ENCODE assay signal across 7 mouse cellular contexts in the genomic region with DNA sequence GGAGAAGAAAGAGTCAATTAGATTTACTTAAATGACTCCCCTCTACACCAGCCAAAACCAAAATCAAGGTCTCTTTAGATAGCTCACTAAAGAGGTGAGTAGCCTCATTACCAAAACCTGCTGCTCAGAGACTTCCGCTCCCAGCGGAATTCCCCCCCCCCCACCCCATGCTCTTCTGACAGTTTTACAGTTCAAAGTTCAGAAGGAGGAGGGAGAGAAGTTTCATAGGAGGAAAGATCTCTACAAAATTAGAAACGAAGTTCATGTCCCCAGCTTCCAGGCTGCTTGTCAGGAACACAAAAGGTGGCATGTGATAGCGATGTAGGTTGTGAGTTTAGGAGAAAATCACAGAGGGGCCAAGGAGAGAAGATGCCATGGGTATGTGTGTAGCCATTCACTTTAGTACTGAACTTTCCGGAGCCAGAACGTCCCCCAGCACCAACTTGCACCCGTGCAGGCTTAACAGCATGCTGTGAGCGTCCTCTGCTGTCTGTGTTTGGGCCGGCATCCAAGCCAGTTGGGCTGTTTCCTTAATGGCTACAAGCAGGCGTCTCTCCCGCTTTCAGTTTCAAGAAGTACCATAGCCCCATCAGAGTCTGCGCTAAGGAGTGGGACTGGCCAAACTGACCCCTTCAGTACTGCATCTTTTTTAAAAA.
DNase-seq lines count a peak whose midpoint lies in the region; ATAC-seq and TF ChIP-seq lines count a peak whose summit lies in the region.

No protein-coding gene starts in this region.

- no peaks in the 10 kb centered on the region for H3K9me3 ChIP-seq in embryonic facial prominence, embryonic 10.5 days
- H3K9me3 ChIP-seq in limb, embryonic 11.5 days (ENCODE audit: control insufficient read depth, low read length), result no peaks in the 10 kb centered on the region
- H3K9me3 ChIP-seq in midbrain, embryonic 13.5 days, result 0 out of 2 replicates have a peak, but pooled peaks cover under 1% of the 10 kb centered on the region

- H3K27me3 ChIP-seq in embryonic facial prominence, embryonic 10.5 days (replicated peaks; ENCODE audit: low read depth, poor library complexity, severe bottlenecking), result peaks cover 3% of the 10 kb centered on the region; the same call in 1 of the 2 replicates
- H3K27me3 ChIP-seq in heart, adult 2 months (ENCODE audit: control insufficient read depth, insufficient read depth, low read length), result no peaks in the 10 kb centered on the region
- H3K27me3 ChIP-seq in kidney, adult 2 months (replicated peaks; ENCODE audit: control insufficient read depth, insufficient read depth, low read length), result no peaks in the 10 kb centered on the region
- H3K27me3 ChIP-seq in limb, embryonic 11.5 days (ENCODE audit: control insufficient read depth, insufficient read depth, low read length), result no peaks in the 10 kb centered on the region
- H3K27me3 ChIP-seq in midbrain, embryonic 13.5 days, result no peaks in the 10 kb centered on the region
- H3K27me3 ChIP-seq in small intestine, adult 2 months (ENCODE audit: control insufficient read depth, insufficient read depth, low read length), result no peaks in the 10 kb centered on the region

- peak overlapping the region; percentile 86 for H3K27ac ChIP-seq in embryonic facial prominence, embryonic 10.5 days (replicated peaks)
- peak overlapping the region; percentile 53 for H3K27ac ChIP-seq in heart, adult 2 months
- no peak overlapping the region for H3K27ac ChIP-seq in kidney, adult 2 months (ENCODE audit: insufficient read depth, low read depth, low read length)
- peak overlapping the region; percentile 47; the same call in 1 of the 2 replicates for H3K27ac ChIP-seq in limb, embryonic 11.5 days (replicated peaks; ENCODE audit: low read depth, low read length)
- peak overlapping the region; percentile 74; the same call in 1 of the 2 replicates for H3K27ac ChIP-seq in midbrain, embryonic 13.5 days
- H3K27ac ChIP-seq in small intestine, adult 2 months (ENCODE audit: insufficient read depth, low read depth, low read length), result no peak overlapping the region

- DNase-seq in adrenal gland, postnatal 10 days, result peak; percentile 91
- peak; percentile 89 for DNase-seq in embryonic facial prominence, embryonic 10.5 days (ENCODE audit: low spot score)
- DNase-seq in heart, adult 2 months, result peak; percentile 88
- DNase-seq in kidney, adult 2 months, result peak; percentile 93
- DNase-seq in limb, embryonic 11.5 days (ENCODE audit: low spot score), result peak; percentile 90

- no peak overlapping the region for H3K9ac ChIP-seq in heart, adult 2 months (ENCODE audit: low read depth, low read length)
- H3K9ac ChIP-seq in limb, embryonic 11.5 days (ENCODE audit: low read length), result peak overlapping the region; percentile 53
- H3K9ac ChIP-seq in midbrain, embryonic 13.5 days (replicated peaks), result peak overlapping the region; percentile 69

- WGBS in embryonic facial prominence, embryonic 10.5 days, result 4% methylated on average over 12 of the region's 12 CpGs
- 2% methylated on average over 12 of the region's 12 CpGs for WGBS in heart, adult 2 months
- WGBS in kidney, adult 2 months, result 2% methylated on average over 12 of the region's 12 CpGs
- WGBS in limb, embryonic 11.5 days, result 1% methylated on average over 12 of the region's 12 CpGs
- WGBS in midbrain, embryonic 13.5 days, result 5% methylated on average over 12 of the region's 12 CpGs
- 3% methylated on average over 12 of the region's 12 CpGs for WGBS in small intestine, adult 2 months

- H3K36me3 ChIP-seq in embryonic facial prominence, embryonic 10.5 days (replicated peaks), result no peaks in the 10 kb centered on the region
- H3K36me3 ChIP-seq in heart, adult 2 months (ENCODE audit: control insufficient read depth, insufficient read depth, low read length), result no peaks in the 10 kb centered on the region
- no peaks in the 10 kb centered on the region for H3K36me3 ChIP-seq in kidney, adult 2 months (ENCODE audit: control insufficient read depth, insufficient read depth, low read length)
- H3K36me3 ChIP-seq in limb, embryonic 11.5 days (ENCODE audit: control insufficient read depth, insufficient read depth, low read length), result no peaks in the 10 kb centered on the region
- no peaks in the 10 kb centered on the region for H3K36me3 ChIP-seq in midbrain, embryonic 13.5 days
- H3K36me3 ChIP-seq in small intestine, adult 2 months (ENCODE audit: control insufficient read depth, insufficient read depth, low read length), result no peaks in the 10 kb centered on the region

- H3K79me2 ChIP-seq in heart, adult 2 months (replicated peaks; ENCODE audit: control insufficient read depth, insufficient read depth, low read length), result no peaks in the 10 kb centered on the region

- peak; percentile 95 for TF ChIP-seq CTCF in heart, adult 2 months (IDR thresholded peaks at IDR 0.05)
- peak; percentile 98 for TF ChIP-seq CTCF in kidney, adult 2 months (conservative IDR thresholded peaks at IDR 0.05; ENCODE audit: insufficient read depth, insufficient read length, low read depth, low read length)
- peak; percentile 94 for TF ChIP-seq CTCF in small intestine, adult 2 months (IDR thresholded peaks at IDR 0.05; ENCODE audit: extremely low read depth, insufficient read length, insufficient replicate concordance, low read depth, low read length)

- intact Hi-C loops in heart, adult 2 months (cut with DNase I), result loop anchor here (5.0 kb wide), 4 partner anchors 148 to 673 kb away; no protein-coding TSS in a partner anchor

- peaks cover 15% of the 10 kb centered on the region for H3K4me1 ChIP-seq in embryonic facial prominence, embryonic 10.5 days
- H3K4me1 ChIP-seq in heart, adult 2 months (ENCODE audit: control insufficient read depth, insufficient read depth, low read length), result no peaks in the 10 kb centered on the region; the same call in 1 of the 2 replicates
- H3K4me1 ChIP-seq in kidney, adult 2 months (ENCODE audit: control insufficient read depth, insufficient read depth, low read length), result 0 out of 2 replicates have a peak, but pooled peaks cover 3% of the 10 kb centered on the region
- H3K4me1 ChIP-seq in limb, embryonic 11.5 days (ENCODE audit: control insufficient read depth, insufficient read depth, low read length), result 0 out of 2 replicates have a peak, but pooled peaks cover 3% of the 10 kb centered on the region
- H3K4me1 ChIP-seq in midbrain, embryonic 13.5 days (replicated peaks), result peaks cover 4% of the 10 kb centered on the region; the same call in 1 of the 2 replicates
- 0 out of 2 replicates have a peak, but pooled peaks cover 1% of the 10 kb centered on the region for H3K4me1 ChIP-seq in small intestine, adult 2 months (ENCODE audit: control insufficient read depth, insufficient read depth, insufficient read length, low read length)

- no peak for TF ChIP-seq POLR2A in heart, adult 2 months (IDR thresholded peaks at IDR 0.05; ENCODE audit: insufficient read depth, low read depth, low read length)
- TF ChIP-seq POLR2A in kidney, adult 2 months (IDR thresholded peaks at IDR 0.05; ENCODE audit: low read depth, low read length), result no peak
- no peak for TF ChIP-seq POLR2A in small intestine, adult 2 months (IDR thresholded peaks at IDR 0.05; ENCODE audit: low read depth, low read length)

- H3K4me2 ChIP-seq in limb, embryonic 11.5 days (ENCODE audit: low read depth, severe bottlenecking), result peak overlapping the region; percentile 72
- H3K4me2 ChIP-seq in midbrain, embryonic 13.5 days (replicated peaks), result peak overlapping the region; percentile 84

- H3K4me3 ChIP-seq in embryonic facial prominence, embryonic 10.5 days, result peak overlapping the region; percentile 62
- H3K4me3 ChIP-seq in heart, adult 2 months, result peak overlapping the region; percentile 51
- H3K4me3 ChIP-seq in kidney, adult 2 months (ENCODE audit: insufficient read depth, low read depth, low read length), result peak overlapping the region; percentile 49
- H3K4me3 ChIP-seq in limb, embryonic 11.5 days (ENCODE audit: low read depth, low read length), result peak overlapping the region; percentile 43
- peak overlapping the region; percentile 53 for H3K4me3 ChIP-seq in midbrain, embryonic 13.5 days (replicated peaks)
- H3K4me3 ChIP-seq in small intestine, adult 2 months (ENCODE audit: low read depth, low read length), result peak overlapping the region; percentile 47

- peak; percentile 84 for ATAC-seq in limb, embryonic 11.5 days (ENCODE audit: insufficient number of reproducible peaks, low FRiP score, low TSS enrichment, low read depth)
- peak; percentile 86 for ATAC-seq in midbrain, embryonic 13.5 days

- TF ChIP-seq EP300 in heart, adult 2 months (IDR thresholded peaks at IDR 0.05; ENCODE audit: insufficient read depth, low read depth, low read length), result peak; percentile 94

Comparison
In these comparisons a context has a peak if more than half of its experiments do, and no peak if none do; other contexts are left out.
1. H3K27ac ChIP-seq: peak in embryonic facial prominence, embryonic 10.5 days (single experiment), heart, adult 2 months (single experiment), limb, embryonic 11.5 days (single experiment) and midbrain, embryonic 13.5 days (single experiment); none in kidney, adult 2 months (single experiment) and small intestine, adult 2 months (single experiment).
2. Peak in every context shown above with its lines, with median percentiles within 50 percentile points of each other: DNase-seq, H3K4me3 ChIP-seq and CTCF ChIP-seq.